Mouse (Mus musculus): ENCODE data around the gene Krtcap2.

DNA sequence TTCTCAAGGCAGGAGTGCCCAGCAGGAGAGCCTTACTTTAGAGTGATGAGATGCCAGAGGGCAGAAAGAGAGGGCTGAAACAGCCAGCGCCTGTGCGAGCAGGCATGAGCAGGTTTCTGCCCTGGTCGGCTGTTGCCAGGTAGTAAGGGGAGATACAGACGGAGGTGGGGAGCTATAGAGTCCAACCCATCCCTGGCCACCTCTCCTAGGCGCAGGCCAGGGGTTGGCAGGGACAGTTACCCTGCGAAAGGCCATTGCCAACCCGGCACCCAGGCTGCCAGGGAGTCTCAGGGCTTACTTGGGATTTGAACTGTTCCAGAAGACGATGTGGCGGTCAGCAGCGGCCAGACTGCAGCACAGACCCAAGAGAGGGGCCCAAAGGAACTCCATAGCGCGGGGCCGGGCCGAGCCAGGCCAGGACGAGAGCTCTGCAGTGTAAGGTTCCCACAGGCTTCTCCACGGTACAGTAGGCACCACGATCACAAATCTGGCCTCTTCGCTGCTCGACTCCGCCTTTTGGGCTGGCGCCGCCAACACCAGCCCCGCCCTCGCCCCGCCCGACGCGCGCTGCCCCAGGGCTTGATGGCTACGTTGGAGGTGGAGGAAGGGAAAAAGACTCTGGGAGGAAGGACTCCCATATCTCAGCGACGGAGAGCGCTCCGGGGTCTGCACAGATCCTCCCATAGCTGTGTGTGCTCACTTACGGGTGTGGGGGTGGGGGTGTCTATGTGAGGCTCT lies 33.6 kb downstream of the Krtcap2 start:
- TF ChIP-seq GATA1 (IDR thresholded peaks at IDR 0.05; ENCODE audit: low read length) (no peak), TAL1 (IDR thresholded peaks at IDR 0.05; ENCODE audit: low read length) (no peak)

Data from erythroblast, embryonic 14.5 days (primary cell).